Mouse (Mus musculus) CH12.LX (cell line): Measurements from ENCODE around the gene Tubd1.
A peak's percentile ranks its signal among the peaks of the same experiment; 100 is the strongest.

Source experiments
- MXI1 ChIP-seq: IDR thresholded peaks from 2 replicates; pipeline ENCODE4 v1.6.1; 2011; ENCODE audit warnings: mild to moderate bottlenecking, low read depth, low read length, improper control_type of control experiment
- POLR2A ChIP-seq: IDR thresholded peaks from 2 replicates; pipeline ENCODE4 v1.6.1; 2011; ENCODE audit warnings: low read depth, mild to moderate bottlenecking, improper control_type of control experiment, low read length

DNA sequence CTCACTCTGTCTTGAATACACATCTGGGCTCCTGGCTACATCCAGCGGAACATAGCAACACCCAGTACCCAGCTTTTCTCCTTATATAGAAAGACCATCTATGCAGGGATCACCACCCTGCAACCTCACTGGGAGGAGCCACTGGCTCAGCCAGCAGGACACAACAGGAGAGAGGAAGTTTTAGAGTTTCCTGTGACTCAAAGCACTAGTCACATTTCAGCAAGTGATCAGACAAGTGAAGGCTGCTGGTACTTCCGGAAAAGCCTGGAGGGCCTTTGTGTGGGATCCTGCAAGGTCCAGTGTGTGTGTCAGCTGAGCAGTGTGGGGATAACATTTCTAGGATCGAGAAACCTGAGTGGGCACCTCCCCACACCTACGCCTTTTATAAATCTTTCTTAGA lies 32.4 kb downstream of the Tubd1 start:
- TF ChIP-seq MXI1 (peak; percentile 72; the same call in 1 of the 2 replicates), POLR2A (peak; percentile 74)
